Mouse (Mus musculus): ENCODE data around the gene S100a1.
A peak's percentile ranks its signal among the peaks of the same experiment; 100 is the strongest.

The S100a1 gene

GRCm38 (mm10) chr3:90465081-90465685 is 49.0 kb downstream of the S100a1 start:
- DNase-seq (ENCODE audit: low spot score), result no peak

GRCm38 (mm10) chr3:90464552-90465080 is 49.6 kb downstream of the S100a1 start:
- peak; percentile 35 for DNase-seq (ENCODE audit: low spot score)

GRCm38 (mm10) chr3:90462579-90462978 is 51.6 kb downstream of the S100a1 start:
- no peak for DNase-seq (ENCODE audit: low spot score)

- no peak for DNase-seq (ENCODE audit: low spot score)
These were observed 52.3 kb downstream of the S100a1 start for GRCm38 (mm10) chr3:90461935-90462334.

Data from ovary, adult 18-20 months (tissue).